Comparison of ENCODE assay signal across 18 mouse cellular contexts in the genomic region with DNA sequence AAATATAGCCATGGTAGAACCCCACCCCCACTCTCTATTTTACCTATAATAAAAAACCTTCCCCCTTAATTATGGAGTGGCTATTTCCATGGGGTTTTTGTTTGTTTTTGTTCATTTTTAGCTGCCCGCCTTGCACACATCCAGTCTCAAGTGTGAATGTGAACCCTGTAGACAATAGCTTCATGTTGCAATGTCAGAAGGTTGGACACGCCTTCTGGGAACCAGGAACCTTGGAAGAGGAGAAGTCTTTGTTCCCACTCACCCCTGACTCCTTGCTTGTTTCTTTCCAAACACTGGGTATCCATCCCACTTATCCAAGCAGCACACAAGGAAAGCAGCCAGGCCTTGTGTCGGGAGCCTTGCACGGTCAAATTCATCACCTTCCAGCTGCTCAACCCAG. TPM values are rescaled to one million over a fixed set of nuclear protein-coding genes. Genes with fewer than 3 reads are reported as not detected.
DNase-seq lines count a peak whose midpoint lies in the region; ATAC-seq and TF ChIP-seq lines count a peak whose summit lies in the region.
"Had no signal": no experiment of that assay in that cellular context is flagged by ENCODE, and none has a peak within 500 bp of the region (broad histone marks: within the 10 kb centered on the region; RNA-seq: fewer than 3 reads in every experiment).

No protein-coding gene starts in this region.

- H3K4me3 ChIP-seq in CH12.LX (replicated peaks in 1 of 3; ENCODE audit: low read depth in 2 of 3, low read length in 2 of 3, poor library complexity in 1 of 3): no peak overlapping the region
- no peak overlapping the region for H3K4me3 ChIP-seq in limb, embryonic 10.5 days
- H3K4me3 ChIP-seq in gastrocnemius, adult 2 months: no peak overlapping the region
- no peak overlapping the region for H3K4me3 ChIP-seq in heart, embryonic 11.5 days (ENCODE audit: low read depth, low read length)
- H3K4me3 ChIP-seq: heart, embryonic 15.5 days; hindbrain, embryonic 12.5 days; left cerebral cortex, adult 2 months; limb, embryonic 15.5 days had no signal

- H3K27me3 ChIP-seq in CH12.LX (replicated peaks): no peaks in the 10 kb centered on the region
- H3K27me3 ChIP-seq in limb, embryonic 10.5 days (ENCODE audit: low read depth, poor library complexity, severe bottlenecking): no peaks in the 10 kb centered on the region
- no peaks in the 10 kb centered on the region for H3K27me3 ChIP-seq in heart, embryonic 11.5 days (ENCODE audit: control insufficient read depth, insufficient read depth, low read length)
- H3K27me3 ChIP-seq: heart, embryonic 15.5 days; hindbrain, embryonic 12.5 days; limb, embryonic 15.5 days had no signal

- peaks cover 14% of the 10 kb centered on the region for H3K9me3 ChIP-seq in CH12.LX (replicated peaks; ENCODE audit: low read length)
- no peaks in the 10 kb centered on the region for H3K9me3 ChIP-seq in limb, embryonic 10.5 days (replicated peaks)
- no peaks in the 10 kb centered on the region for H3K9me3 ChIP-seq in heart, embryonic 11.5 days (replicated peaks; ENCODE audit: control insufficient read depth, low read length)
- H3K9me3 ChIP-seq: heart, embryonic 15.5 days; hindbrain, embryonic 12.5 days; limb, embryonic 15.5 days had no signal

- no peak for TF ChIP-seq RAD21 in CH12.LX (IDR thresholded peaks at IDR 0.05; ENCODE audit: low read depth, low read length)

- H3K36me3 ChIP-seq in CH12.LX (replicated peaks in 1 of 2; ENCODE audit: control insufficient read depth in 1 of 2, insufficient read depth in 1 of 2, low read length in 1 of 2): peaks cover 68 to 92% of the 10 kb centered on the region in 2 experiments
- H3K36me3 ChIP-seq in limb, embryonic 10.5 days: no peaks in the 10 kb centered on the region
- H3K36me3 ChIP-seq in heart, embryonic 11.5 days (ENCODE audit: control insufficient read depth, insufficient read depth, low read length): no peaks in the 10 kb centered on the region
- H3K36me3 ChIP-seq: heart, embryonic 15.5 days; hindbrain, embryonic 12.5 days; limb, embryonic 15.5 days had no signal

- in situ Hi-C loops in CH12.LX (cut with MboI; ENCODE audit: low pct_ligation_motif_present, low pct_unique_long_range_greater_than_20kb, low sequenced_read_pairs): no loop called here

- no peak for TF ChIP-seq EP300 in CH12.LX (IDR thresholded peaks at IDR 0.05; ENCODE audit: low read length)

- TF ChIP-seq CTCF in CH12.LX (conservative IDR thresholded peaks at IDR 0.05 in 1 of 2, IDR thresholded peaks at IDR 0.05 in 1 of 2; ENCODE audit: low read depth in 2 of 2, low read length in 2 of 2): no peak
- no peak for TF ChIP-seq CTCF in gastrocnemius, adult 2 months (IDR thresholded peaks at IDR 0.05)

- TF ChIP-seq POLR2A in CH12.LX (IDR thresholded peaks at IDR 0.05; ENCODE audit: low read depth, low read length): no peak

- intact Hi-C loops in gastrocnemius, adult 2 months (cut with DNase I): loop anchor here (5.0 kb wide), 2 partner anchors 48 to 283 kb away; a partner anchor contains a TSS

- H3K79me2 ChIP-seq in CH12.LX (replicated peaks; ENCODE audit: control insufficient read depth, extremely low read depth, insufficient read depth, poor library complexity, severe bottlenecking): peaks cover 44% of the 10 kb centered on the region

- no peak overlapping the region for H3K9ac ChIP-seq in CH12.LX (ENCODE audit: insufficient read depth, low read depth)
- no peak overlapping the region for H3K9ac ChIP-seq in heart, embryonic 11.5 days (ENCODE audit: low read depth, low read length)
- H3K9ac ChIP-seq: heart, embryonic 15.5 days; hindbrain, embryonic 12.5 days; limb, embryonic 15.5 days had no signal

- H3K4me1 ChIP-seq in CH12.LX (ENCODE audit: control insufficient read depth in 1 of 2, insufficient read depth in 2 of 2): peaks cover 17 to 82% of the 10 kb centered on the region in 2 experiments
- H3K4me1 ChIP-seq in limb, embryonic 10.5 days: peaks cover 30% of the 10 kb centered on the region
- no peaks in the 10 kb centered on the region for H3K4me1 ChIP-seq in heart, embryonic 11.5 days (ENCODE audit: control insufficient read depth, insufficient read depth, low read length)
- H3K4me1 ChIP-seq: heart, embryonic 15.5 days had no signal

- dilution Hi-C loops in CH12.LX (cut with MboI; ENCODE audit: extremely low pct_ligation_motif_present, extremely low pct_unique_long_range_greater_than_20kb, low sequenced_read_pairs): no loop called here

- peak overlapping the region; percentile 73 for H3K27ac ChIP-seq in CH12.LX (ENCODE audit: insufficient read depth, low read depth)
- peak overlapping the region; percentile 82 for H3K27ac ChIP-seq in limb, embryonic 10.5 days
- no peak overlapping the region for H3K27ac ChIP-seq in gastrocnemius, adult 2 months
- no peak overlapping the region for H3K27ac ChIP-seq in heart, embryonic 11.5 days (ENCODE audit: low read depth, low read length)
- H3K27ac ChIP-seq: heart, embryonic 15.5 days; hindbrain, embryonic 12.5 days had no signal

- WGBS in limb, embryonic 10.5 days: 58% methylated on average over 4 of the region's 4 CpGs
- WGBS in heart, embryonic 11.5 days (ENCODE audit: insufficient replicate concordance): 73% methylated on average over 4 of the region's 4 CpGs

- H3K4me2 ChIP-seq in CH12.LX (ENCODE audit: insufficient read depth, low read depth, poor library complexity, severe bottlenecking): peak overlapping the region; percentile 30; the same call in 1 of the 2 replicates
- no peak overlapping the region for H3K4me2 ChIP-seq in heart, embryonic 11.5 days
- H3K4me2 ChIP-seq: heart, embryonic 15.5 days; hindbrain, embryonic 12.5 days; limb, embryonic 15.5 days had no signal

- no peak for ATAC-seq in heart, embryonic 11.5 days (replicated peaks; ENCODE audit: insufficient number of reproducible peaks, low FRiP score, low TSS enrichment)
- ATAC-seq: intestine, embryonic 16.5 days had no signal

- DNase-seq in embryo, embryonic 10 days (ENCODE audit: low spot score): peak; percentile 28
- DNase-seq in embryo, embryonic 11 days: no peak
- peak; percentile 26 to 59 for DNase-seq in lung, adult 18-20 months
- DNase-seq in lung, postnatal 14 days: no peak
- DNase-seq in CH12.LX (ENCODE audit: extremely low read depth): no peak
- no peak for DNase-seq in limb, embryonic 10.5 days (ENCODE audit: low spot score)
- no peak for DNase-seq in gastrocnemius, adult 2 months
- DNase-seq: adrenal gland, adult 2 months; cerebellum, adult 9-11 months; heart, adult 18-20 months; retina, postnatal 1 day; thymus, postnatal 4 days had no signal

TF ChIP-seq in CH12.LX, 34 proteins besides CTCF, POLR2A, EP300 and RAD21:
- no peak for TF ChIP-seq KAT2A (IDR thresholded peaks at IDR 0.05; ENCODE audit: insufficient replicate concordance, low read length)
- no peak for TF ChIP-seq USF1 (IDR thresholded peaks at IDR 0.05; ENCODE audit: low read depth, low read length)
- no peak for TF ChIP-seq ZKSCAN1 (IDR thresholded peaks at IDR 0.05; ENCODE audit: borderline replicate concordance, low read depth, low read length)
- no peak for TF ChIP-seq UBTF (IDR thresholded peaks at IDR 0.05; ENCODE audit: low read depth, low read length)
- no peak for TF ChIP-seq HCFC1 (IDR thresholded peaks at IDR 0.05; ENCODE audit: low read depth, low read length)
- no peak for TF ChIP-seq JUND (conservative IDR thresholded peaks at IDR 0.05; ENCODE audit: low read depth, low read length)
- no peak for TF ChIP-seq MAX (IDR thresholded peaks at IDR 0.05; ENCODE audit: low read length)
- TF ChIP-seq E2F4 (IDR thresholded peaks at IDR 0.05; ENCODE audit: insufficient replicate concordance, low read depth, low read length): no peak
- no peak for TF ChIP-seq CHD1 (IDR thresholded peaks at IDR 0.05; ENCODE audit: low read depth, low read length)
- TF ChIP-seq NRF1 (IDR thresholded peaks at IDR 0.05; ENCODE audit: low read depth, low read length): no peak
- TF ChIP-seq MXI1 (IDR thresholded peaks at IDR 0.05; ENCODE audit: low read depth, low read length): no peak
- TF ChIP-seq SIN3A (IDR thresholded peaks at IDR 0.05; ENCODE audit: low read length): no peak
- no peak for TF ChIP-seq RCOR1 (conservative IDR thresholded peaks at IDR 0.05; ENCODE audit: low read depth, low read length)
- no peak for TF ChIP-seq ZMIZ1 (IDR thresholded peaks at IDR 0.05; ENCODE audit: low read depth, low read length)
- no peak for TF ChIP-seq JUN (IDR thresholded peaks at IDR 0.05; ENCODE audit: insufficient read depth, low read depth, low read length)
- no peak for TF ChIP-seq PAX5 (IDR thresholded peaks at IDR 0.05; ENCODE audit: low read length)
TF ChIP-seq in CH12.LX: peak in this region for 0.

RNA-seq across cellular contexts. Expression of a gene that starts 48.5 kb away (rescaled TPM):
- total RNA-seq in CH12.LX (2012; rRNA removed): 38.1 and 50.0 TPM in 2 replicates
- 69.1 and 69.6 TPM in 2 replicates for total RNA-seq in CH12.LX (2014; rRNA removed)
- 55.3 and 60.3 TPM in 2 replicates for polyA plus RNA-seq in CH12.LX (2012; ENCODE audit: insufficient read length, low read depth)
- 0.25 and 0.39 TPM in 2 replicates for polyA plus RNA-seq in limb, embryonic 10.5 days (2016; fragmentation: Nextera tagmentation; extraction: Ambion mirVana)
- 10 to 100 TPM; 11.9 to 31.5 TPM for total RNA-seq in gastrocnemius, adult 2 months (2021)
- polyA plus RNA-seq in heart, embryonic 11.5 days (2014; fragmentation: Nextera tagmentation; extraction: Ambion mirVana): 2.1 and 2.2 TPM in 2 replicates

Comparison
In these comparisons a context has a peak if more than half of its experiments do, and no peak if none do; other contexts are left out.
1. DNase-seq: peak in embryo, embryonic 10 days (single experiment) and lung, adult 18-20 months (2 of 2); none in embryo, embryonic 11 days (single experiment), lung, postnatal 14 days (single experiment), CH12.LX (single experiment), limb, embryonic 10.5 days (single experiment) and gastrocnemius, adult 2 months (single experiment).
2. H3K27ac ChIP-seq: peak in CH12.LX (single experiment) and limb, embryonic 10.5 days (single experiment); none in gastrocnemius, adult 2 months (single experiment) and heart, embryonic 11.5 days (single experiment).
3. RNA of a gene that starts 48.5 kb away (polyA plus RNA-seq): 55.3 to 60.3 TPM in CH12.LX; 2.1 to 2.2 TPM in heart, embryonic 11.5 days and 0.25 to 0.39 TPM in limb, embryonic 10.5 days; every median in the first group is over 10 times any median in the second.